Mouse (Mus musculus): ENCODE measurements around the gene Safb2. TPM values are rescaled to one million over a fixed set of nuclear protein-coding genes. Genes with fewer than 3 reads are reported as not detected.
"Not testable (repeated sequence)": the region's sequence is repeated elsewhere in the genome, so short reads cannot be mapped to it uniquely, and the experiment has no call there.

Safb2 gene
- polyA plus RNA-seq (2012; ENCODE audit: insufficient read depth, insufficient read length, missing spikeins) = 164 and 176 TPM in 2 replicates

GRCm38 (mm10) chr17:56584257-56585130 lies at the start of gene Safb2, which contains the start of gene Safb:
Gene Safb2, minus strand, starts transcription at chr17:56584585.
Gene Safb, plus strand, starts transcription at chr17:56584825.
- Histone ChIP-seq H3K4me1 (ENCODE audit: control insufficient read depth, insufficient read depth, low read length) (peaks cover 27% of the 10 kb centered on the region), H3K27ac (ENCODE audit: insufficient read depth, low read depth, low read length) (peak within 1 kb of the TSS; percentile 99), H3K4me3 (ENCODE audit: insufficient read depth, low read length) (peak within 1 kb of the TSS; percentile 99)
- no peak for TF ChIP-seq CTCF (IDR thresholded peaks at IDR 0.05; ENCODE audit: low read depth, low read length)
- peak; percentile 31; the same call in 1 of the 2 replicates for TF ChIP-seq POLR2A (IDR thresholded peaks at IDR 0.05; ENCODE audit: borderline replicate concordance, low read depth, low read length)

GRCm38 (mm10) chr17:56634023-56634422 lies 49.6 kb upstream of the Safb2 start:
- H3K27ac ChIP-seq (ENCODE audit: insufficient read depth, low read depth, low read length) = no peak overlapping the region
- TF ChIP-seq CTCF (IDR thresholded peaks at IDR 0.05; ENCODE audit: low read depth, low read length) = no peak
- no peak for TF ChIP-seq POLR2A (IDR thresholded peaks at IDR 0.05; ENCODE audit: borderline replicate concordance, low read depth, low read length)

GRCm38 (mm10) chr17:56631807-56632206 lies 47.4 kb upstream of the Safb2 start:
- Histone ChIP-seq H3K4me1 (ENCODE audit: control insufficient read depth, insufficient read depth, low read length) (peaks cover 3% of the 10 kb centered on the region; the same call in 1 of the 2 replicates), H3K27ac (ENCODE audit: insufficient read depth, low read depth, low read length) (no peak overlapping the region), H3K4me3 (ENCODE audit: insufficient read depth, low read length) (no peak overlapping the region)
- TF ChIP-seq POLR2A (IDR thresholded peaks at IDR 0.05; ENCODE audit: borderline replicate concordance, low read depth, low read length) (no peak), CTCF (IDR thresholded peaks at IDR 0.05; ENCODE audit: low read depth, low read length) (no peak)

More at GRCm38 (mm10) chr17:56634023-56634422, 49.6 kb upstream of the Safb2 start:
- H3K4me3 ChIP-seq (ENCODE audit: insufficient read depth, low read length) = no peak overlapping the region
- H3K4me1 ChIP-seq (ENCODE audit: control insufficient read depth, insufficient read depth, low read length) = no peaks in the 10 kb centered on the region

GRCm38 (mm10) chr17:56629800-56630781 lies 45.7 kb upstream of the Safb2 start:
- H3K4me1 ChIP-seq (ENCODE audit: control insufficient read depth, insufficient read depth, low read length); H3K27ac ChIP-seq (ENCODE audit: insufficient read depth, low read depth, low read length); H3K4me3 ChIP-seq (ENCODE audit: insufficient read depth, low read length): not testable (repeated sequence)

GRCm38 (mm10) chr17:56627530-56628277 lies 43.3 kb upstream of the Safb2 start, which contains the start of gene Catsperd:
Gene Catsperd, plus strand, starts transcription at chr17:56628143.
- Histone ChIP-seq H3K27ac (ENCODE audit: insufficient read depth, low read depth, low read length) (no peak within 1 kb of the TSS), H3K4me3 (ENCODE audit: insufficient read depth, low read length) (peak within 1 kb of the TSS; percentile 97), H3K4me1 (ENCODE audit: control insufficient read depth, insufficient read depth, low read length) (peaks cover 14% of the 10 kb centered on the region)
- TF ChIP-seq CTCF (IDR thresholded peaks at IDR 0.05; ENCODE audit: low read depth, low read length) (no peak), POLR2A (IDR thresholded peaks at IDR 0.05; ENCODE audit: borderline replicate concordance, low read depth, low read length) (no peak)

GRCm38 (mm10) chr17:56626754-56627470 lies 42.5 kb upstream of the Safb2 start, which contains the start of gene Lonp1:
Gene Lonp1, minus strand, starts transcription at chr17:56626887.
- peak within 1 kb of the TSS; percentile 97 for H3K4me3 ChIP-seq (ENCODE audit: insufficient read depth, low read length)
- TF ChIP-seq CTCF (IDR thresholded peaks at IDR 0.05; ENCODE audit: low read depth, low read length) (no peak), POLR2A (IDR thresholded peaks at IDR 0.05; ENCODE audit: borderline replicate concordance, low read depth, low read length) (no peak)
- H3K27ac ChIP-seq (ENCODE audit: insufficient read depth, low read depth, low read length) = peak within 1 kb of the TSS; percentile 35
- peaks cover 14% of the 10 kb centered on the region for H3K4me1 ChIP-seq (ENCODE audit: control insufficient read depth, insufficient read depth, low read length)

- peak overlapping the region; percentile 35; the same call in 1 of the 2 replicates for H3K27ac ChIP-seq (ENCODE audit: insufficient read depth, low read depth, low read length)
- H3K4me1 ChIP-seq (ENCODE audit: control insufficient read depth, insufficient read depth, low read length) = peaks cover 14% of the 10 kb centered on the region
- peak overlapping the region; percentile 97 for H3K4me3 ChIP-seq (ENCODE audit: insufficient read depth, low read length)
- TF ChIP-seq POLR2A (IDR thresholded peaks at IDR 0.05; ENCODE audit: borderline replicate concordance, low read depth, low read length) (no peak), CTCF (IDR thresholded peaks at IDR 0.05; ENCODE audit: low read depth, low read length) (no peak)
Measured at GRCm38 (mm10) chr17:56626260-56626659, 41.9 kb upstream of the Safb2 start.

GRCm38 (mm10) chr17:56625495-56625894 lies 41.1 kb upstream of the Safb2 start:
- TF ChIP-seq CTCF (IDR thresholded peaks at IDR 0.05; ENCODE audit: low read depth, low read length) = no peak
- TF ChIP-seq POLR2A (IDR thresholded peaks at IDR 0.05; ENCODE audit: borderline replicate concordance, low read depth, low read length) = no peak
- Histone ChIP-seq H3K27ac (ENCODE audit: insufficient read depth, low read depth, low read length) (no peak overlapping the region), H3K4me1 (ENCODE audit: control insufficient read depth, insufficient read depth, low read length) (peaks cover 14% of the 10 kb centered on the region), H3K4me3 (ENCODE audit: insufficient read depth, low read length) (peak overlapping the region; percentile 97; the same call in 1 of the 2 replicates)
